Mouse (Mus musculus) neutrophil, adult 5-6 weeks (primary cell): ENCODE results near the gene Timm13. TPM values are rescaled to one million over a fixed set of nuclear protein-coding genes. Genes with fewer than 3 reads are reported as not detected.
A peak's percentile ranks its signal among the peaks of the same experiment; 100 is the strongest.

ENCODE experiments used
- ATAC-seq: fragments of 151-379, 151-347 bp; 2 replicates; pipeline ENCODE4 v1.8.0; 2017; ENCODE audit warnings: mild to moderate bottlenecking, moderate TSS enrichment; ENCODE audit not compliant: insufficient number of reproducible peaks, poor library complexity, low FRiP score, severe bottlenecking; ENCODE audit errors: extremely low read depth
- total RNA-seq: library from RNA; stranded (forward); fragments of 200-1000 nt; gene quantifications from 2 replicates; pipeline ENCODE4 v1.2.3, GENCODE M21; 2017

The Timm13 gene
- total RNA-seq, 1 experiment from 2014 or later, result 15.1 TPM

GRCm38 (mm10) chr10:80934136-80934985 is 33.6 kb upstream of the Timm13 start:
- ATAC-seq, result no peak

DNA sequence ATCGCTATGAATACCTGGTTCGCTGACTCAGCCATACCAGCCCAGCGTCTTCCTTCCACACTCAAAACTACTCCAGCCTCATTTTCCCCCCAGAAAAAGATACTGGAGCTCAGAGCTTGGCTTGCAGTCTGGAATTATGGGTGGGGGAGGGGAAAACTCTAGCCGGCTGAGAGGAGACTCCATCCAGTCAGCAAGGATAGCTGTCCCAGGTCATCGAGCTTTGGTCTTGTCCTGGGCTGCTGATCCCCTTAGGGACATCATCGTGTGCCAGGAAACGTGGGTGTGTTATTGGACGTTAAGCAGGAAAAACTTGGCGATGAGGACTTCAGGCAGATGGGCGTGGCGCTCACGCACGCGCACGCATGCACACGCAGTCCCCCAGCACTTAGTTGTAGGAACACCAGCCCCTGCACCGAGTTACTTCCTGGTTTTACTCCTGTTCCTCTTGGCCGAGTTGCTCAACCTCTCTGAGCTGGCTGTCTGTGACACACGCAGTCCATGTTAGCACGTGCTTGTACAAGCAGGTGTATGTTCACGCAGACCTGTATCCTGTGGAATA is 32.7 kb upstream of the Timm13 start:
- ATAC-seq, result peak; percentile 40

DNA sequence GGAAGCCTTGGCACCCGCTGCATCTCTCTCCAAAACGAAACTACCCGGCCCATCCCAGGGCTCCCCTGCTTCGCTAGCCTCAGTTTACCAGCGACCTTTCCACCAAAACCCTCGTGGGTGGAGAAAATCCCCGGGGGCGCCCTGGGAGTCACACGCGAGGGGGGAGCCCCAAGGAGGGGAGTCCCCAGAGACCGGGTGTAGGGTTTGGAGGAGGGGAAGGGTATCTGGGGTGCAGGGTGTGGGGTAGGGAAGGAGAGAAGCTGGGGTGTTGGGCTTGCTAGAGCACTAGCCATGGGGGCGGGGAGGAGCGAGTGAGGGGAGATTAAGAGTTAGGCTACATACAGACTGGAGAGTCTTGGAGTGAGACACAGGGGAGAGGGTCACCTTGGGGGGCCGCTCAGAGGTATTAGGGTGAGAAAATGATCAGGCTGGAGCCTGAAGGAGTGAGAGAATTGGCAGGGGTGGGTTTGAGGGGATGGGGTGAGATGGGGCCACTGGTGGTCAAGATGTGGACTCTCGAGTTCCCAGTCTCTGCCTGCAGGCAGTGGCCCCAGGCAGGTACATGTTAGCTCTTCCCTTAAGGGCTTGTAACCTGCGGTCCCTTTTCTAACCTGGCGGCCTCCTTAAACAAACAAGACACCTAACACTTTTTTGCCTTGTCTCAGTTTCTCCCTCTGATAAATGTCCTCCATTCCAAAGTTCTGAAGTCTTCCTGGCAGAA is 32.1 kb upstream of the Timm13 start:
- no peak for ATAC-seq

DNA sequence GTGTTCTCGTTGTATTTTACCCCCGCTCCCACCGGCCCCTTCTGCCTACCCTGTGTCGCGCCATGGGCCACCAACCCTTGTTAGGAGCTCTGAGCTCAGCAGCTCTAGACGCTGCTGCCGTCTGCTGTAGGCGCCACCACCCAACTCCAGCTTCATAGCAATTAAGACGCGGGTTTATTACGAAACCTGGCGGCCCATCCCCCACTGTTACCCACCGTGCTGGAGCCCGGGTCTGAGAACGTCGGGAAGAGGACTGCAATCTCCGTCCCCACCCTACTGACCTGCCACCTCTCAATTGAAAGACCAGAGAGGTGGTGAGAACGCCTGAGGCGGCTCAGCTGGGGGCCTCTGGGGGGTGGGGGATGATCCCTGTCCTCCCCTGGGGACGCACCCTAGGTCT is 31.4 kb upstream of the Timm13 start:
- ATAC-seq, result no peak

- ATAC-seq, result no peak
Observed at GRCm38 (mm10) chr10:80931695-80932094, 30.9 kb upstream of the Timm13 start.

GRCm38 (mm10) chr10:80931153-80931671 is 30.4 kb upstream of the Timm13 start:
- ATAC-seq, result no peak

DNA sequence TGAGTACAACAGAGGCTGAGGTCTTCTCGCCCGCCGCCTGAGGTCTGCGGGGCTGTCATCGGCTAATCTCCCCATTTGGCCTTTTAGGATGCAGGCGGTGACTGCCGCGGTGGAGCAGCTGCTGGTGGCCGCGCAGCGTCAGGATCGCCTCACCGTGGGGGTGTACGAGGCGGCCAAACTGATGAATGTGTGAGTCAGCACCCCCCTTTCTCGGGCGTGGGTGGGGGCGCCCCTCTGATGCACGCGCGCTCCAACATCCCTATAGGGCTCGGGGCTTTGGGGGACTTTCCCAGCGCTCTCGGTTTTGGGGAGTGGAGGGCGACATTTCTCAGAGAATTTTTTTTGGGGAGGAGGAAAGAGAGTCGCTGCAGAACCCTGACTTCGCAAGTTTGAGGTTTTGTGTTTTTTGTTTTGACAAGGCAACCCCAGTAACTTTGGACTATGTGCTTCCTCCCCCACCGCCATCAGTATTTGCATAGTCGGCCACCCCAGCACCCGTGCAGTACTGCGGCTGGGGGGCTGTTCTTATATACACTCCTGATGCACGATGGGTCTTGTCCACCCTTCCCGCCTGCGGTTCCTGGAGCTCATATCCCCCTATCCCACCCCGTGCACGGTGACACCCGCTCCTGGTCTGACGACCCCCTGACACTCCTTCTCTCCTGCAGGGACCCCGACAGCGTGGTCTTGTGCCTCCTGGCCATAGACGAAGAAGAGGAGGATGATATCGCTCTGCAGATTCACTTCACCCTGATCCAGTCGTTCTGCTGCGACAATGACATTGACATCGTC is 29.8 kb upstream of the Timm13 start:
- ATAC-seq, result no peak

GRCm38 (mm10) chr10:80929299-80930226 is 28.8 kb upstream of the Timm13 start, which contains the start of gene Gadd45b:
TSS of gene Gadd45b (plus strand) at chr10:80930073.
- ATAC-seq, result peak; percentile 82

GRCm38 (mm10) chr10:80928586-80929298 is 28.0 kb upstream of the Timm13 start:
- ATAC-seq, result peak; percentile 52

- no peak for ATAC-seq
Observed at GRCm38 (mm10) chr10:80925472-80925871, 24.7 kb upstream of the Timm13 start.

- no peak for ATAC-seq
Observed at GRCm38 (mm10) chr10:80921923-80922322, 21.2 kb upstream of the Timm13 start.

DNA sequence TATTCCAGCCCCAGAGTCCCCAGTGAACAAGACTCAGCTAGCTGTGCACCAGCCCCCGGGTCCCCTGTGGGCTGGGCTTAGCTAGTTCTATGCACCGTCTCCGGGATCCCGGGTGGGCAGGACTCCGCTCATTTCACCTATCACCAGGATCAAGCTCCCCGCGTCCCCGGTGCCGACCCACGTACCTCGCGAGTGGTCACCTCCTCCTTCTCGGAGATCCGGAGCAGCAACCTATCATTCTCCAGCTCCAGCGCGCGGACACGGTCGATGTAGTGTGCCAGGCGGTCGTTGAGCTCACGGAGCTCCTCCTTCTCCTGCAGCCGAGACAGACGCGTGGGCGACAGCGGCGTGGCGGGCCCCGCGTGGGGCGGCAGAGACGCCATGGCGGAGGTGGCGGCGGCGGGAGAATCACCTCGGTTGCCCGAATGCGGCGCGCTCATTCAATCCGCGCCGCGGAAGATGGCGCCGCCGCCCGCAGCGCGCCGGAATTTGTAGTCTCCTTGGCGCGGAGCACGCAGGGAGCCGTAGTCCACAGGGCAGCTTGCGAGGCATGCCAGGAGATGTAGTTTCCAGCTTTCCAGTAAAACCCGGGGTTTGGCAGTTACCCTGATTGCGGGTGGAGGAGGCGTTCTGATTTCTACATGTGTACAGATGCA is 17.1 kb upstream of the Timm13 start, which contains the start of gene Lmnb2:
Lmnb2 (minus strand) TSS at position 467 of the 656 bp plus-strand sequence.
- peak; percentile 39; the same call in 1 of the 2 replicates for ATAC-seq

DNA sequence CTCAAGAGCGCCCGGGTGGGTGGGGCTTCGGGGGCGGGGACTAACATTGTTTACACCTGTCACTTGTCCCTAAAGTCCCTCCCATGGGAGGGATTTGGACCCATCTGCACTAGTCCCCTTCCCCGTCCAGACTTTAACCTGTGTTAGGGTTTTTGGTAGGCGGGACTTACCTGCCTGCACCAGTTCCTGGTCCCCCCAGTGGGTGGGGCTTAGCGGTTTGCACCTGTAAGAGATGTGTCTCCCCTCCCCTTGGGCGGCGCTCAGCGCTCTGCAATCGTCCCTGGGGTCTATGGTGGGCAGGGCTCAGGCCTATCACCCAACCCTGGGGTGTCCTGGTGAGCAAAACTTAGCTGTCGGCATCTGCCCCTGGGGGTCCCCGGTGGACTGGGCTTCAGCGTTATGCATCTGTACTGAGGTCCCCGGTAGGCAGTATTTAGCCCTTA is 16.6 kb upstream of the Timm13 start:
- no peak for ATAC-seq

- ATAC-seq, result no peak
Observed at GRCm38 (mm10) chr10:80915736-80916135, 15.0 kb upstream of the Timm13 start.

- ATAC-seq, result no peak
Observed at GRCm38 (mm10) chr10:80915260-80915659, 14.5 kb upstream of the Timm13 start.

- peak; percentile 10; the same call in 1 of the 2 replicates for ATAC-seq
Observed at GRCm38 (mm10) chr10:80914253-80914656, 13.5 kb upstream of the Timm13 start.
